Mouse (Mus musculus): ENCODE data around the gene Dars.
"Not testable (repeated sequence)": the region's sequence is repeated elsewhere in the genome, so short reads cannot be mapped to it uniquely, and the experiment has no call there.

Gene Dars

GRCm38 (mm10) chr1:128344232-128344631 is 72.9 kb downstream of the Dars start:
- DNase-seq (ENCODE audit: low read depth, low spot score), result no peak

DNA sequence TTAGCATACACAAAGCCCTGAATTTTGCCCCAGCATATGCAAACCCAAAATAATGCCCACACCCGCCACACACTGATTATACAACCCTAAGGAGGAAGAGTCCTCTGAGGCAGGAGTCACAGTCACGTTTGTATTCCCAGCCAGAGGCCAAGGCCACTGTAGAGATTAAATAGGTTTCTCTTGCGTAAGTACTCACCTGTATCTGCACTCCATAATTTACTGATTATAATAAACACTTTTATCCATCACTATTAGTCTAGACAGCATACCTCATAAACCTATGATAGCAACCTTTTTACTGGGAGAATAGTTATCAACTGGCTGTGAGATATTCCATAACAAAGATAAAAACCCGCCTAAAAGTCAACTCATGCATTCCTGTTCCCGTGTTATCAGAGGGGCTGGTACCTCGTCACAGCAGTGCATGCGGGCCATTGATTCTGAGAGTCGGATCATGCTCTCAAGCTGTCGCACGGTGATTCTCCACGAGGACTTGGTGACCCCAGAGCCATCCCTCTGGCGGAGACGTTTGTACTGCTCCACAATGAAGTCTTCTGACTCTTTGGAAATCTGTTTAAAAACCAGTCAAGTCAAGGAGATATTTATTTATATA is 79.4 kb downstream of the Dars start:
- no peak for DNase-seq (ENCODE audit: low read depth, low spot score)

DNA sequence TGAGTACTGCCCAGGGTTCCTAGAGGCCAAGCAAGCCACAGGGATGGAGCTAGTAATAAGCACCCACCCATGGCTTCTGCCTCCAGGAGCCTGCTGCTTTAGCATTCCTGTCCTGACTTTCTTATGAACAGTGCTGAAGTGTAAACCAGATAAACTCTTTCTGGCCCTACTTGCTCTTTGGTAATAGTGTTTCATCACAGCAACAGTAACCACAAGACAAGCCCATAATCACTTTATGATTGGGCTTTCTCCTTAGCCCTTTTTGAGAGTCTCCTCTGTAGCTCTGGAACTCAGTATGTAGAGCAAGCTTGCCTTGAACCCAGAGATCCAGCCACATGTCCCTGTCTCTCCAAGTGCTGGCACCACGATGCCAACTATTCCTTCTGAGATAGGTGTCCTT is 86.9 kb downstream of the Dars start:
- DNase-seq (ENCODE audit: low read depth, low spot score), result no peak

DNA sequence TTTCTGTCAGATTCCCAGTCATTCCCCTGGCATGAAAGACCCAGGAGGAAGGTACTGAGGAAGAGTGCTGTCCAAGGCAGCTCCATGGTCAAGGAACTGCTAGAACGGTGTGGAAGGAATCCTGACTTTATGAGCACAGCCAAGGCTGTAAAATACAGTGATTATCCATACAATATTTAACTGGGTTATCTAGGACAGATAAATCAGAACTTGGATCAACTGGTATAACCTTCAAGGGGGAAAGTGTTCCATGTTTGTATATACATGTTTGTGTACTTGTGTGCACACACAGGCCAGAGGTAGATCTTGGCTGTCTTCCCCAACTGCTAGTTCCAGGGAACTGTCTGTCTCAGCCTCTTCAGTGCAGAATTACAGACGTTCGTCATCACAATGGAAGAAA is 89.0 kb downstream of the Dars start, which contains the start of gene Lct:
Gene Lct (minus strand): TSS at position 101 of the 400 bp plus-strand sequence.
- DNase-seq (ENCODE audit: low read depth, low spot score), result no peak

GRCm38 (mm10) chr1:128327165-128327564 is 90.0 kb downstream of the Dars start:
- DNase-seq (ENCODE audit: low read depth, low spot score), result no peak

GRCm38 (mm10) chr1:128324776-128325175 is 92.4 kb downstream of the Dars start:
- DNase-seq (ENCODE audit: low read depth, low spot score), result no peak

DNA sequence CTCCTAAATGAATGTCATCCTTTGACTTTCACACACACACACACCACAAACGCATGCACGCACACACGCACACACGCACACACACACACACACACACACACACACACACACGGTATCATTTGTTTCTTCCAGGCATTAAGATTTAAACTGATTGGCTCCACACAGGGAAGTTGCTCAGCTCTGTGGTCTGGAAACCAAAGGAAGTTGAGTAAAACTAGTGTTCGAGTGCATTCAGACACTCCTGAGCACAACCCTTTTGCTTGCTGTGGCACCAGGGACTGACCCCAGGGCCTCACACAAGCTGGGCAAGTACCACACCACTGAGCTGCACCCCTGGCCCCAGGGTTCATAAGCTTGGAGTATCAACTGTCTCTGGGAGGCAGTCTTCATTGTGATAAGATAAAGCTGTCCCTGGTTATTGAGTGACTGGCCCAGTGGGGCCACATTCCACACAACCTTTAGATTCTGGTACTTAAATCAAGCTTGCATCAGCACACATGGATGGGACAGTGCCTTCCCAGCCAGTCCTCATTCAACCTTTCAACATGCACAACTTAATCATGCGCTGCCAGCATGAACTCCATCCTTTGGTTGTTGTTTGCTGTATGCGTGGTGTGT is 94.0 kb downstream of the Dars start:
- DNase-seq (ENCODE audit: low read depth, low spot score), result no peak

GRCm38 (mm10) chr1:128319266-128319665 is 97.9 kb downstream of the Dars start:
- DNase-seq (ENCODE audit: low read depth, low spot score), result not testable (repeated sequence)

DNA sequence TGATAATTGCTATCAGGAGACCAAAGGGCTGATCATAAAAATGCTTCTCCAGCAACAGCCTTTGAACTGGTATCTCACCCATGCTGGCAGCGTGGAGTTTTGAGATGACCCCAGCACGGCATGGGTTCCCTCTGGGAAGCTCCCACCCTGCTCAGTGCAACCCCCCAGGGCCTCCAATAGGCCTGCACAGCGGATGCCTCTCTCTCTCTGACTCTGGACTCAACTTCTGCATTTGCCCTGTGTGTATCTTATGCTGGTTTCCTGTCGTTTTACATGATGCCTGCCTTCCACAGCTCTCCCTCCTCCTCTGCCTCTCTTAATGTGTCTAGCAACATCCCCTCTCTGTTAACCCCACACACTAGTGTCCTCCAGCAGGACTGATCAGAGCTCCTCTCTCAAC is 102.5 kb downstream of the Dars start:
- no peak for DNase-seq (ENCODE audit: low read depth, low spot score)

All from 3T3-L1 (cell line).